Mouse (Mus musculus) spleen, adult 12 weeks (tissue): ENCODE data around the gene Hirip3.

ENCODE experiments used
- DNase-seq: peaks from one replicate; pipeline ENCODE4 v3.0.0; 2022; ENCODE audit warnings: low spot score

Gene Hirip3

GRCm38 (mm10) chr7:126914844-126915243 is 53.1 kb downstream of the Hirip3 start:
- DNase-seq, result no peak
